Mouse (Mus musculus) hindbrain, postnatal 0 days (tissue): Measurements from ENCODE around the gene Anapc7. TPM values are rescaled to one million over a fixed set of nuclear protein-coding genes. Genes with fewer than 3 reads are reported as not detected.

Experiments used
- ATAC-seq: fragments of 200-750 bp; cut with Nextera tagmentation; 2 replicates; pipeline ENCODE4 v1.8.0; 2017; ENCODE audit warnings: mild to moderate bottlenecking, moderate TSS enrichment, moderate library complexity
- DNase-seq: peaks from one replicate; pipeline ENCODE4 v3.0.0-alpha.2; 2015; ENCODE audit warnings: low spot score
- H3K27ac ChIP-seq: fragments of 300-500 bp; sonication (generic); 2 replicates; pipeline ENCODE4 v1.5.1; 2014; ENCODE audit warnings: mild to moderate bottlenecking
- H3K27me3 ChIP-seq: fragments of 300-500 bp; sonication (generic); 2 replicates; pipeline ENCODE4 v1.6.1; 2014; ENCODE audit warnings: low read length, mixed read lengths; ENCODE audit not compliant: insufficient read depth
- H3K36me3 ChIP-seq: fragments of 300-500 bp; sonication (generic); 2 replicates; pipeline ENCODE4 v1.6.1; 2014; ENCODE audit warnings: low read length, mixed read lengths; ENCODE audit not compliant: insufficient read depth
- H3K4me1 ChIP-seq: fragments of 300-500 bp; sonication (generic); 2 replicates; pipeline ENCODE4 v1.6.1; 2014; ENCODE audit warnings: antibody characterized with exemption, low read length, mixed read lengths; ENCODE audit not compliant: insufficient read depth
- H3K4me2 ChIP-seq: fragments of 300-500 bp; sonication (generic); 2 replicates; pipeline ENCODE4 v1.6.1; 2014; ENCODE audit warnings: low read depth, mild to moderate bottlenecking, low read length, moderate library complexity, mixed read lengths
- H3K4me3 ChIP-seq: fragments of 300-500 bp; sonication (generic); 2 replicates; pipeline ENCODE4 v1.5.1; 2014; ENCODE audit warnings: low read length
- H3K9ac ChIP-seq: fragments of 300-500 bp; sonication (generic); replicated peaks from 2 replicates; pipeline ENCODE4 v1.6.1; 2014; ENCODE audit warnings: mild to moderate bottlenecking, low read length, moderate library complexity, mixed read lengths
- H3K9me3 ChIP-seq: fragments of 300-500 bp; sonication (generic); 2 replicates; pipeline ENCODE4 v1.6.1; 2016; ENCODE audit warnings: low read length, mixed read lengths
- CTCF ChIP-seq: IDR thresholded peaks from 2 replicates; pipeline ENCODE4 v1.5.1; 2016; ENCODE audit warnings: antibody characterized with exemption, control low read depth, low read depth
- WGBS: fragments of 180-500 bp; shearing (Covaris S2); extraction: QIAGEN DNeasy Blood & Tissue Kit; methylation state at CpG from one replicate; pipeline ENCODE4 v1.1.7; 2014; 5-methylcytosine and 5-hydroxymethylcytosine counted together
- polyA plus RNA-seq: library from polyadenylated mRNA; unstranded; fragments of >200 nt; fragmentation: Nextera tagmentation; extraction: Ambion mirVana; gene quantifications from 2 replicates; pipeline ENCODE4 v1.2.1, GENCODE M21; 2015
- total RNA-seq: library from RNA; depleted of rRNA; stranded (reverse); fragments of >200 nt; gene quantifications from 2 replicates; pipeline ENCODE4 v1.2.3, GENCODE M21; 2014

The Anapc7 gene
- total and polyA plus RNA-seq, 2 experiments from 2014 or later = 32.0 to 44.6 TPM

GRCm38 (mm10) chr5:122439400-122440094, 18.1 kb downstream of the Anapc7 start:
- no peak for ATAC-seq
- whole genome bisulfite sequencing = 87% methylated on average over 19 of the region's 19 CpGs
- Histone ChIP-seq H3K4me3 (no peak overlapping the region), H3K36me3 (peaks cover 82% of the 10 kb centered on the region), H3K9ac (no peak overlapping the region), H3K27me3 (no peaks in the 10 kb centered on the region), H3K9me3 (no peaks in the 10 kb centered on the region), H3K27ac (no peak overlapping the region), H3K4me1 (no peaks in the 10 kb centered on the region), H3K4me2 (no peak overlapping the region)
- no peak for DNase-seq
- no peak for TF ChIP-seq CTCF

- peaks cover 86% of the 10 kb centered on the region for H3K36me3 ChIP-seq
- no peak for ATAC-seq
- TF ChIP-seq CTCF = no peak
- H3K27ac ChIP-seq = no peak overlapping the region
- 93% methylated on average over 12 of the region's 12 CpGs for WGBS
- no peaks in the 10 kb centered on the region for H3K4me1 ChIP-seq
- H3K27me3 ChIP-seq = no peaks in the 10 kb centered on the region
- no peak overlapping the region for H3K4me2 ChIP-seq
- H3K9me3 ChIP-seq = no peaks in the 10 kb centered on the region
- no peak overlapping the region for H3K9ac ChIP-seq
- DNase-seq = no peak
- no peak overlapping the region for H3K4me3 ChIP-seq
These were observed 18.7 kb downstream of the Anapc7 start for GRCm38 (mm10) chr5:122440095-122440630.

DNA sequence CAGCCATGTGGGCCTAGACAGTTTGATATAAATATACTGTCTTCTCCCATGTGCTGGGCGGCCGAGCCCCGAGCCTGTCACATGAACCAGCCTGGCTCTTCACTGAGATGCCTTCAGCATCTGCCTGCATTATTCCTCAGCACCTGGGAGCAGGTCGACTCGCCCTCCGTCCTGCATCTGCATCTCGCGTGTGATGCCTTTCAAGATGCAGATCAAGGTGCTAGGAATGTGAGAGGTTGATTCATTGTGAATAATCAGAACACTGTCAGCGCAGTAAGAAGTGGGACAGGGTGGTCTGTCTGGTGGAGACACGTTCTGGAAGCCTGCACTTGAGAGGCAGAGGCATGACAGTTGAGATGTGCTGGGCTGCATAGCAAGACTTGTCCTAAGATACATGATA, 23.0 kb downstream of the Anapc7 start:
- Histone ChIP-seq H3K36me3 (peaks cover 55% of the 10 kb centered on the region), H3K4me3 (no peak overlapping the region), H3K9me3 (no peaks in the 10 kb centered on the region), H3K9ac (no peak overlapping the region), H3K4me1 (no peaks in the 10 kb centered on the region), H3K4me2 (no peak overlapping the region), H3K27me3 (no peaks in the 10 kb centered on the region), H3K27ac (no peak overlapping the region)
- ATAC-seq = no peak
- TF ChIP-seq CTCF = no peak
- WGBS = 94% methylated on average over 10 of the region's 10 CpGs
- no peak for DNase-seq

- Histone ChIP-seq H3K4me3 (no peak overlapping the region), H3K9ac (no peak overlapping the region), H3K36me3 (peaks cover 49% of the 10 kb centered on the region), H3K4me2 (no peak overlapping the region), H3K27me3 (no peaks in the 10 kb centered on the region), H3K9me3 (no peaks in the 10 kb centered on the region), H3K27ac (no peak overlapping the region), H3K4me1 (no peaks in the 10 kb centered on the region)
- ATAC-seq (no peak), DNase-seq (no peak)
- no peak for TF ChIP-seq CTCF
- WGBS = 88% methylated on average over 11 of the region's 11 CpGs
These were observed 23.6 kb downstream of the Anapc7 start for GRCm38 (mm10) chr5:122445051-122445610.

GRCm38 (mm10) chr5:122447857-122448256, 26.4 kb downstream of the Anapc7 start:
- TF ChIP-seq CTCF = no peak
- H3K4me3 ChIP-seq = no peak overlapping the region
- no peak overlapping the region for H3K9ac ChIP-seq
- H3K9me3 ChIP-seq = no peaks in the 10 kb centered on the region
- H3K27ac ChIP-seq = no peak overlapping the region; the same call in 1 of the 2 replicates
- no peak overlapping the region for H3K4me2 ChIP-seq
- H3K27me3 ChIP-seq = no peaks in the 10 kb centered on the region
- H3K36me3 ChIP-seq = peaks cover 31% of the 10 kb centered on the region
- 72% methylated on average over 8 of the region's 8 CpGs for WGBS
- DNase-seq (peak; percentile 14), ATAC-seq (peak; percentile 49)
- no peaks in the 10 kb centered on the region for H3K4me1 ChIP-seq

DNA sequence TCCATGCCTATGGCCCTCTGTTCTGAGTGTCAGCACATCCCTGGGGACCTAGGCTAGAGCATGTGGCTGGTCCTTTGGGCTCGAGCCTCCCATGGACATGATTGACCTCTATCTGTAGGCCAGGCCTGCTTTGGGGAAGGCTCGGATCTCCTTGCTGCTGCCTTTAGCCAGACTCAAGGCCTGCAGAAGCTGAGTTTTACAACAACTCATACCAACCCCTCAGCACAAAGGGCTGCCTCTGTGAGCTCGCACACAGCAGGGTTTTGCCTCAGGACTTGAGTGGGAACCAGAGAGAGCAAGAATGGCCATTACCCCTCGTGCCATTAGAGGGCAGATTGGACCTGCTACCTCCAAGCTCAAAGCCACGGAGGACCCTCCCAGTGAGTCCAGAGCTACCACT, 27.4 kb downstream of the Anapc7 start:
- no peak overlapping the region for H3K4me2 ChIP-seq
- no peak overlapping the region for H3K4me3 ChIP-seq
- no peak for TF ChIP-seq CTCF
- H3K9ac ChIP-seq = no peak overlapping the region
- H3K27ac ChIP-seq = no peak overlapping the region
- peaks cover 36% of the 10 kb centered on the region for H3K36me3 ChIP-seq
- ATAC-seq (no peak), DNase-seq (no peak)
- WGBS = 89% methylated on average over 5 of the region's 5 CpGs
- no peaks in the 10 kb centered on the region for H3K9me3 ChIP-seq
- H3K27me3 ChIP-seq = no peaks in the 10 kb centered on the region
- H3K4me1 ChIP-seq = no peaks in the 10 kb centered on the region

DNA sequence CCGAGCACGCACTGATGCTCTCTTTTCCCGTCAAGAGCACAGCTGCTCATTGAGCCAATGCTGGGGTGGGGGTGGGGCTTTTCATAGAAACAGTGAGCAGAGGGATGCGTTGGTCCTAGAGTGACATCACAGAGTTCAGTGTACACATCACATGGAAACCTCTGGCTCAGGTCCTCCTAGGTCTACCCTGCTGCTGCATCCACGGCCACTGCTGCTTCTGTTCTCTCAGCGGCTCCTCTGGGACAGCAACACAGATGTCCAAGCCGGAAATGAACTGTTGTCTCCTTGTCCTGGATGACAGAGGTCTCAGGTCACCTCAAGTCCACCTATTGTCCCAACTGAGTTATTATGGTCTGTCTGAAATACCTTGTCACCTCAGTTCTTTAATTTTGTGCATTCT, 28.5 kb downstream of the Anapc7 start:
- H3K9me3 ChIP-seq = no peaks in the 10 kb centered on the region
- peaks cover 36% of the 10 kb centered on the region for H3K36me3 ChIP-seq
- no peak for ATAC-seq
- no peak overlapping the region for H3K27ac ChIP-seq
- no peaks in the 10 kb centered on the region for H3K27me3 ChIP-seq
- no peak overlapping the region for H3K9ac ChIP-seq
- DNase-seq = no peak
- no peak overlapping the region for H3K4me2 ChIP-seq
- WGBS = 34% methylated on average over 7 of the region's 7 CpGs
- TF ChIP-seq CTCF = no peak
- no peak overlapping the region for H3K4me3 ChIP-seq
- H3K4me1 ChIP-seq = no peaks in the 10 kb centered on the region
